Comparison of ENCODE assay signal across 8 mouse cellular contexts in genomic region chr1:77514325-77514962, GRCm38 (mm10). TPM values are rescaled to one million over a fixed set of nuclear protein-coding genes. Genes with fewer than 3 reads are reported as not detected.
A peak's percentile ranks its signal among the peaks of the same experiment; 100 is the strongest.
DNase-seq lines count a peak whose midpoint lies in the region; ATAC-seq and TF ChIP-seq lines count a peak whose summit lies in the region.

No protein-coding gene starts in this region.

- no peak for TF ChIP-seq CTCF in CH12.LX (conservative IDR thresholded peaks at IDR 0.05 in 1 of 2, IDR thresholded peaks at IDR 0.05 in 1 of 2; ENCODE audit: low read depth in 2 of 2, low read length in 2 of 2)

- no peaks in the 10 kb centered on the region for H3K27me3 ChIP-seq in CH12.LX (replicated peaks)
- H3K27me3 ChIP-seq in forebrain, embryonic 12.5 days: peaks cover 6% of the 10 kb centered on the region; the same call in 1 of the 2 replicates

- under 1% methylated on average over 45 of the region's 45 CpGs for WGBS in forebrain, embryonic 12.5 days

- no peak; the same call in 1 of the 2 replicates for ATAC-seq in forebrain, embryonic 12.5 days (ENCODE audit: low FRiP score)

- TF ChIP-seq EP300 in CH12.LX (IDR thresholded peaks at IDR 0.05; ENCODE audit: low read length): no peak

- peak overlapping the region; percentile 58 to 73 (median 64) for H3K4me3 ChIP-seq in CH12.LX (replicated peaks in 1 of 3; ENCODE audit: low read depth in 2 of 3, low read length in 2 of 3, poor library complexity in 1 of 3)
- H3K4me3 ChIP-seq in forebrain, embryonic 12.5 days (replicated peaks): peak overlapping the region; percentile 78

- peaks cover 0 to 33% of the 10 kb centered on the region in 2 experiments; a peak in 2 of 4 replicates for H3K4me1 ChIP-seq in CH12.LX (ENCODE audit: control insufficient read depth in 1 of 2, insufficient read depth in 2 of 2)
- H3K4me1 ChIP-seq in forebrain, embryonic 12.5 days: peaks cover 34% of the 10 kb centered on the region

- H3K9me3 ChIP-seq in CH12.LX (replicated peaks; ENCODE audit: low read length): peaks cover 3% of the 10 kb centered on the region
- H3K9me3 ChIP-seq in forebrain, embryonic 12.5 days: no peaks in the 10 kb centered on the region

- in situ Hi-C loops in CH12.LX (cut with MboI; ENCODE audit: low pct_ligation_motif_present, low pct_unique_long_range_greater_than_20kb, low sequenced_read_pairs): loop anchor here (25.0 kb wide), 2 partner anchors 327 to 427 kb away; no protein-coding TSS in a partner anchor

- peak overlapping the region; percentile 84; the same call in 1 of the 2 replicates for H3K27ac ChIP-seq in CH12.LX (ENCODE audit: insufficient read depth, low read depth)
- H3K27ac ChIP-seq in forebrain, embryonic 12.5 days: peak overlapping the region; percentile 95

- dilution Hi-C loops in CH12.LX (cut with MboI; ENCODE audit: extremely low pct_ligation_motif_present, extremely low pct_unique_long_range_greater_than_20kb, low sequenced_read_pairs): no loop called here

- no peak for TF ChIP-seq POLR2A in CH12.LX (IDR thresholded peaks at IDR 0.05; ENCODE audit: low read depth, low read length)

- intact Hi-C loops in heart, postnatal 10 days (cut with DNase I): loop anchor here (2.0 to 10.0 kb wide), 5 partner anchors 52 to 884 kb away; no protein-coding TSS in a partner anchor

- no peak overlapping the region for H3K4me2 ChIP-seq in CH12.LX (ENCODE audit: insufficient read depth, low read depth, poor library complexity, severe bottlenecking)
- peak overlapping the region; percentile 92 for H3K4me2 ChIP-seq in forebrain, embryonic 12.5 days

- peak overlapping the region; percentile 84; the same call in 1 of the 2 replicates for H3K9ac ChIP-seq in CH12.LX (ENCODE audit: insufficient read depth, low read depth)
- peak overlapping the region; percentile 88 for H3K9ac ChIP-seq in forebrain, embryonic 12.5 days

- no peak for TF ChIP-seq RAD21 in CH12.LX (IDR thresholded peaks at IDR 0.05; ENCODE audit: low read depth, low read length)

- H3K79me2 ChIP-seq in CH12.LX (replicated peaks; ENCODE audit: control insufficient read depth, extremely low read depth, insufficient read depth, poor library complexity, severe bottlenecking): peaks cover 45% of the 10 kb centered on the region

- no peaks in the 10 kb centered on the region for H3K36me3 ChIP-seq in CH12.LX (replicated peaks in 1 of 2; ENCODE audit: control insufficient read depth in 1 of 2, insufficient read depth in 1 of 2, low read length in 1 of 2)
- H3K36me3 ChIP-seq in forebrain, embryonic 12.5 days (replicated peaks): peaks cover 11% of the 10 kb centered on the region

- DNase-seq in CH12.LX (ENCODE audit: extremely low read depth) (no peak), adipocyte (ENCODE audit: low spot score) (no peak)
- DNase-seq in adrenal gland, adult 2 months: peak; percentile 68
- peak; percentile 67 to 73 for DNase-seq in heart, postnatal 10 days
- peak; percentile 49 to 78 for DNase-seq in kidney, postnatal 36 days
- peak; percentile 58 for DNase-seq in lung, postnatal 14 days
- peak; percentile 77 for DNase-seq in retina, postnatal 1 day

TF ChIP-seq in CH12.LX, 34 proteins besides CTCF, POLR2A, EP300 and RAD21:
- TF ChIP-seq BHLHE40 (IDR thresholded peaks at IDR 0.05; ENCODE audit: low read depth, low read length) (peak; percentile 12; the same call in 1 of the 2 replicates), UBTF (IDR thresholded peaks at IDR 0.05; ENCODE audit: low read depth, low read length) (0 out of 2 replicates have a peak, but pooled peaks have one; percentile 57), CHD2 (IDR thresholded peaks at IDR 0.05; ENCODE audit: low read length) (no peak), HCFC1 (IDR thresholded peaks at IDR 0.05; ENCODE audit: low read depth, low read length) (no peak), SIN3A (IDR thresholded peaks at IDR 0.05; ENCODE audit: low read length) (peak; percentile 60), TBP (conservative IDR thresholded peaks at IDR 0.05; ENCODE audit: low read depth, low read length) (no peak)
TF ChIP-seq in CH12.LX: peak in this region for 3.

RNA-seq across cellular contexts. Expression of gene Epha4, which starts 0.4 kb away (rescaled TPM):
- total RNA-seq in CH12.LX (2012; rRNA removed) (16.1 and 26.0 TPM in 2 replicates), CH12.LX (2014; rRNA removed) (12.1 and 13.0 TPM in 2 replicates)
- polyA plus RNA-seq in CH12.LX (2012; ENCODE audit: insufficient read length, low read depth): 3.8 and 3.9 TPM in 2 replicates
- 1 to 10 TPM; 2.1 to 2.8 TPM for total RNA-seq in adrenal gland, adult 2 months (2021)
- 0.74 and 1.3 TPM in 2 replicates for polyA plus RNA-seq in adrenal gland, adult 2 months (2012; rRNA removed)
- 56.2 and 58.4 TPM in 2 replicates for polyA plus RNA-seq in forebrain, embryonic 12.5 days (2016; fragmentation: Nextera tagmentation; extraction: Ambion mirVana)
- 10 to 100 TPM; 19.3 to 24.0 TPM for total RNA-seq in heart, postnatal 10 days (2021)

Comparison
In these comparisons a context has a peak if more than half of its experiments do, and no peak if none do; other contexts are left out.
1. DNase-seq: peak in adrenal gland, adult 2 months (single experiment), heart, postnatal 10 days (2 of 2), kidney, postnatal 36 days (2 of 2), lung, postnatal 14 days (single experiment) and retina, postnatal 1 day (single experiment); none in CH12.LX (single experiment) and adipocyte (single experiment).